ENCODE assay signal across 27 mouse cellular contexts in genomic region chr9:29825236-29825635, GRCm38 (mm10).
DNase-seq lines count a peak whose midpoint lies in the region; ATAC-seq and TF ChIP-seq lines count a peak whose summit lies in the region.
"Had no signal": no experiment of that assay in that cellular context is flagged by ENCODE, and none has a peak within 500 bp of the region (broad histone marks: within the 10 kb centered on the region; RNA-seq: fewer than 3 reads in every experiment).

No protein-coding gene starts in this region.

- H3K4me2 ChIP-seq in hindbrain, embryonic 16.5 days (ENCODE audit: low read length), result no peak overlapping the region
- H3K4me2 ChIP-seq in hindbrain, embryonic 14.5 days (replicated peaks), result no peak overlapping the region
- H3K4me2 ChIP-seq in midbrain, embryonic 14.5 days (ENCODE audit: low read length), result no peak overlapping the region
- H3K4me2 ChIP-seq: embryonic facial prominence, embryonic 12.5 days; embryonic facial prominence, embryonic 15.5 days; forebrain, embryonic 12.5 days; forebrain, embryonic 15.5 days; heart, embryonic 11.5 days; heart, embryonic 15.5 days; hindbrain, embryonic 15.5 days had no signal

- WGBS in hindbrain, embryonic 16.5 days, result 70% methylated on average over 5 of the region's 5 CpGs
- WGBS in hindbrain, embryonic 14.5 days, result 76% methylated on average over 5 of the region's 5 CpGs
- 46% methylated on average over 5 of the region's 5 CpGs for WGBS in midbrain, embryonic 14.5 days
- WGBS in midbrain, embryonic 10.5 days, result 72% methylated on average over 5 of the region's 5 CpGs

- no peaks in the 10 kb centered on the region for H3K27me3 ChIP-seq in hindbrain, embryonic 16.5 days (replicated peaks; ENCODE audit: control insufficient read depth, insufficient read depth, low read length)
- no peaks in the 10 kb centered on the region for H3K27me3 ChIP-seq in hindbrain, embryonic 14.5 days (ENCODE audit: control insufficient read depth, insufficient read depth, low read length)
- no peaks in the 10 kb centered on the region for H3K27me3 ChIP-seq in midbrain, embryonic 14.5 days (ENCODE audit: control insufficient read depth, insufficient read depth, low read length)
- no peaks in the 10 kb centered on the region; the same call in 1 of the 2 replicates for H3K27me3 ChIP-seq in midbrain, embryonic 10.5 days (ENCODE audit: low read depth, poor library complexity, severe bottlenecking)
- H3K27me3 ChIP-seq: embryonic facial prominence, embryonic 12.5 days; embryonic facial prominence, embryonic 15.5 days; forebrain, embryonic 15.5 days; heart, embryonic 15.5 days; hindbrain, embryonic 15.5 days had no signal

- no peak for TF ChIP-seq POLR2A in brain, embryonic 14.5 days (IDR thresholded peaks at IDR 0.05; ENCODE audit: borderline replicate concordance, extremely low read depth, insufficient read depth, insufficient read length, poor library complexity, severe bottlenecking)

- DNase-seq in hindbrain, embryonic 14.5 days (ENCODE audit: low spot score), result no peak
- peak; percentile 67 for DNase-seq in midbrain, embryonic 14.5 days
- DNase-seq in midbrain, embryonic 10.5 days (ENCODE audit: low spot score), result no peak
- peak; percentile 11 for DNase-seq in R1 (ENCODE audit: low read depth, low spot score)
- peak; percentile 40 for DNase-seq in brain, embryonic 14.5 days (ENCODE audit: low read depth)
- DNase-seq: adrenal gland, adult 8-10 months; adrenal gland, postnatal 25 days; cerebellum, adult 18-20 months; cerebellum, adult 9-10 months; cerebellum, postnatal 14 days; gastrocnemius, postnatal 10 days; gastrocnemius, postnatal 36 days; heart, postnatal 10 days; heart, postnatal 36 days had no signal

- ATAC-seq in hindbrain, embryonic 16.5 days, result 0 out of 2 replicates have a peak, but pooled peaks have one; percentile 12
- ATAC-seq in hindbrain, embryonic 14.5 days (ENCODE audit: low FRiP score), result no peak
- no peak for ATAC-seq in midbrain, embryonic 14.5 days (ENCODE audit: low FRiP score, low TSS enrichment)
- ATAC-seq: activated CD4-positive, CD25-positive, alpha-beta regulatory T cell, adult 4 months; CD4-positive, CD25-positive, alpha-beta regulatory T cell, adult 4 months; forebrain, embryonic 15.5 days; inflammation-experienced regulatory T-cells, adult 6 months; intestine, embryonic 16.5 days had no signal

- no peak overlapping the region for H3K4me3 ChIP-seq in hindbrain, embryonic 16.5 days (ENCODE audit: low read length)
- H3K4me3 ChIP-seq in hindbrain, embryonic 14.5 days (replicated peaks; ENCODE audit: low read length), result no peak overlapping the region
- no peak overlapping the region for H3K4me3 ChIP-seq in midbrain, embryonic 14.5 days (replicated peaks; ENCODE audit: low read depth, low read length)
- H3K4me3 ChIP-seq in midbrain, embryonic 10.5 days, result no peak overlapping the region
- H3K4me3 ChIP-seq: embryonic facial prominence, embryonic 12.5 days; embryonic facial prominence, embryonic 15.5 days; forebrain, embryonic 12.5 days; forebrain, embryonic 15.5 days; heart, embryonic 15.5 days; hindbrain, embryonic 10.5 days; hindbrain, embryonic 15.5 days had no signal

- peaks cover 8% of the 10 kb centered on the region for H3K4me1 ChIP-seq in hindbrain, embryonic 16.5 days (ENCODE audit: control insufficient read depth, insufficient read depth, low read depth, low read length)
- peaks cover 9% of the 10 kb centered on the region for H3K4me1 ChIP-seq in hindbrain, embryonic 14.5 days (replicated peaks; ENCODE audit: control insufficient read depth, insufficient read depth, low read length)
- H3K4me1 ChIP-seq in midbrain, embryonic 14.5 days (ENCODE audit: control insufficient read depth, insufficient read depth, low read length), result peaks cover 25% of the 10 kb centered on the region
- H3K4me1 ChIP-seq in midbrain, embryonic 10.5 days, result peaks cover 18% of the 10 kb centered on the region
- H3K4me1 ChIP-seq: embryonic facial prominence, embryonic 12.5 days; embryonic facial prominence, embryonic 15.5 days; forebrain, embryonic 15.5 days; heart, embryonic 15.5 days had no signal

- no peak overlapping the region for H3K27ac ChIP-seq in hindbrain, embryonic 16.5 days (ENCODE audit: low read depth, low read length)
- no peak overlapping the region for H3K27ac ChIP-seq in hindbrain, embryonic 14.5 days
- no peak overlapping the region for H3K27ac ChIP-seq in midbrain, embryonic 14.5 days (replicated peaks; ENCODE audit: low read depth, low read length)
- no peak overlapping the region for H3K27ac ChIP-seq in midbrain, embryonic 10.5 days (replicated peaks)
- H3K27ac ChIP-seq: embryonic facial prominence, embryonic 12.5 days; embryonic facial prominence, embryonic 15.5 days; forebrain, embryonic 12.5 days; forebrain, embryonic 15.5 days; heart, embryonic 15.5 days; hindbrain, embryonic 10.5 days; hindbrain, embryonic 15.5 days had no signal

- no peak overlapping the region for H3K9ac ChIP-seq in hindbrain, embryonic 16.5 days (ENCODE audit: low read depth, low read length)
- H3K9ac ChIP-seq in hindbrain, embryonic 14.5 days, result no peak overlapping the region
- H3K9ac ChIP-seq in midbrain, embryonic 14.5 days (replicated peaks; ENCODE audit: low read length), result no peak overlapping the region
- H3K9ac ChIP-seq: embryonic facial prominence, embryonic 12.5 days; embryonic facial prominence, embryonic 15.5 days; forebrain, embryonic 12.5 days; forebrain, embryonic 15.5 days; heart, embryonic 15.5 days; hindbrain, embryonic 15.5 days had no signal

- no peaks in the 10 kb centered on the region for H3K9me3 ChIP-seq in hindbrain, embryonic 16.5 days (ENCODE audit: control insufficient read depth, low read length)
- H3K9me3 ChIP-seq in hindbrain, embryonic 14.5 days (ENCODE audit: control insufficient read depth, low read length), result no peaks in the 10 kb centered on the region
- H3K9me3 ChIP-seq in midbrain, embryonic 14.5 days (ENCODE audit: control insufficient read depth, low read length), result no peaks in the 10 kb centered on the region
- no peaks in the 10 kb centered on the region for H3K9me3 ChIP-seq in midbrain, embryonic 10.5 days (replicated peaks)
- H3K9me3 ChIP-seq: embryonic facial prominence, embryonic 12.5 days; embryonic facial prominence, embryonic 15.5 days; forebrain, embryonic 12.5 days; forebrain, embryonic 15.5 days; heart, embryonic 15.5 days; hindbrain, embryonic 10.5 days; hindbrain, embryonic 15.5 days had no signal

- no peaks in the 10 kb centered on the region for H3K36me3 ChIP-seq in hindbrain, embryonic 16.5 days (ENCODE audit: control insufficient read depth, insufficient read depth, low read length)
- no peaks in the 10 kb centered on the region for H3K36me3 ChIP-seq in hindbrain, embryonic 14.5 days (replicated peaks; ENCODE audit: control insufficient read depth, insufficient read depth)
- no peaks in the 10 kb centered on the region for H3K36me3 ChIP-seq in midbrain, embryonic 14.5 days (ENCODE audit: control insufficient read depth, insufficient read depth, low read length)
- H3K36me3 ChIP-seq in midbrain, embryonic 10.5 days, result no peaks in the 10 kb centered on the region
- H3K36me3 ChIP-seq: embryonic facial prominence, embryonic 12.5 days; embryonic facial prominence, embryonic 15.5 days; forebrain, embryonic 12.5 days; forebrain, embryonic 15.5 days; heart, embryonic 15.5 days; hindbrain, embryonic 10.5 days; hindbrain, embryonic 15.5 days had no signal

- no peak for TF ChIP-seq CTCF in brain, embryonic 14.5 days (IDR thresholded peaks at IDR 0.05; ENCODE audit: borderline replicate concordance, extremely low read depth, insufficient read depth, insufficient read length)

Comparison
In these comparisons a context has a peak if more than half of its experiments do, and no peak if none do; other contexts are left out.
1. DNase-seq: peak in midbrain, embryonic 14.5 days (single experiment), R1 (single experiment) and brain, embryonic 14.5 days (single experiment); none in hindbrain, embryonic 14.5 days (single experiment) and midbrain, embryonic 10.5 days (single experiment).